Mouse (Mus musculus) lung, postnatal 0 days (tissue): ENCODE results near the gene Olfr836.

Source experiments
- CTCF ChIP-seq: IDR thresholded peaks from 2 replicates; pipeline ENCODE4 v1.5.1; 2016; ENCODE audit warnings: antibody characterized with exemption, mild to moderate bottlenecking
- EP300 ChIP-seq: IDR thresholded peaks from 2 replicates; pipeline ENCODE4 v1.6.1; 2016; ENCODE audit warnings: antibody characterized with exemption, mild to moderate bottlenecking, control low read depth

GRCm38 (mm10) chr9:19084986-19085385 is 35.2 kb upstream of the Olfr836 start:
- TF ChIP-seq CTCF (no peak), EP300 (no peak)
